8 mouse cellular contexts compared by ENCODE assay signal in genomic region chr13:48968750-48969088, GRCm38 (mm10). TPM values are rescaled to one million over a fixed set of nuclear protein-coding genes. Genes with fewer than 3 reads are reported as not detected.
A peak's percentile ranks its signal among the peaks of the same experiment; 100 is the strongest.
DNase-seq lines count a peak whose midpoint lies in the region; ATAC-seq and TF ChIP-seq lines count a peak whose summit lies in the region.

No protein-coding gene starts in this region.

- TF ChIP-seq CTCF in gastrocnemius, adult 2 months (IDR thresholded peaks at IDR 0.05): no peak
- TF ChIP-seq CTCF in C2C12 (IDR thresholded peaks at IDR 0.05; ENCODE audit: control insufficient read depth, insufficient read depth, insufficient read length): no peak

- intact Hi-C loops in gastrocnemius, adult 2 months (cut with DNase I): loop anchor here (5.0 kb wide), 1 partner anchor 96 kb away; the partner anchor contains the start of gene Phf2

- no peak for ATAC-seq in forebrain, embryonic 14.5 days
- no peak for ATAC-seq in liver, embryonic 15.5 days (ENCODE audit: insufficient read depth)

- WGBS in forebrain, embryonic 14.5 days: 10% methylated on average over 7 of the region's 7 CpGs
- WGBS in liver, embryonic 15.5 days (ENCODE audit: insufficient replicate concordance): 12% methylated on average over 7 of the region's 7 CpGs

- H3K4me1 ChIP-seq in forebrain, embryonic 14.5 days (ENCODE audit: control insufficient read depth, insufficient read depth, low read length): peaks cover 20% of the 10 kb centered on the region
- peaks cover 62% of the 10 kb centered on the region for H3K4me1 ChIP-seq in liver, embryonic 15.5 days (replicated peaks)

- peak overlapping the region; percentile 82 for H3ac ChIP-seq in C2C12 (ENCODE audit: control insufficient read depth, insufficient read length, low read depth)

- H3K79me3 ChIP-seq in C2C12 (ENCODE audit: low read depth): peaks cover 40% of the 10 kb centered on the region

- peak overlapping the region; percentile 98 for H3K4me2 ChIP-seq in forebrain, embryonic 14.5 days (ENCODE audit: low read length)
- H3K4me2 ChIP-seq in liver, embryonic 15.5 days: peak overlapping the region; percentile 85

- no peak for DNase-seq in gastrocnemius, adult 2 months
- no peak for DNase-seq in gastrocnemius, postnatal 25 days
- DNase-seq in forebrain, embryonic 14.5 days (ENCODE audit: low spot score): no peak
- no peak for DNase-seq in T-cell, adult 2 months (ENCODE audit: low spot score)
- DNase-seq in cerebellum, postnatal 10 days: no peak
- DNase-seq in cerebellum, postnatal 36 days: no peak

- peaks cover 50% of the 10 kb centered on the region for H3K79me2 ChIP-seq in C2C12 (ENCODE audit: control insufficient read depth, insufficient read depth)

- H3K27me3 ChIP-seq in C2C12 (ENCODE audit: control insufficient read depth, insufficient read depth, insufficient read length): no peaks in the 10 kb centered on the region
- H3K27me3 ChIP-seq in forebrain, embryonic 14.5 days (replicated peaks; ENCODE audit: control insufficient read depth, insufficient read depth, low read length): no peaks in the 10 kb centered on the region
- no peaks in the 10 kb centered on the region for H3K27me3 ChIP-seq in liver, embryonic 15.5 days

- H3K4me3 ChIP-seq in gastrocnemius, adult 2 months: peak overlapping the region; percentile 99
- H3K4me3 ChIP-seq in C2C12 (ENCODE audit: insufficient read depth, poor library complexity, severe bottlenecking): peak overlapping the region; percentile 87
- H3K4me3 ChIP-seq in forebrain, embryonic 14.5 days (ENCODE audit: low read depth, low read length): peak overlapping the region; percentile 85
- H3K4me3 ChIP-seq in liver, embryonic 15.5 days (replicated peaks): peak overlapping the region; percentile 91

- no peaks in the 10 kb centered on the region for H3K9me3 ChIP-seq in forebrain, embryonic 14.5 days (replicated peaks; ENCODE audit: control insufficient read depth, low read length)
- no peaks in the 10 kb centered on the region for H3K9me3 ChIP-seq in liver, embryonic 15.5 days (replicated peaks)

- peaks cover 5% of the 10 kb centered on the region for H3K36me3 ChIP-seq in C2C12 (ENCODE audit: control insufficient read depth, insufficient read depth)
- H3K36me3 ChIP-seq in forebrain, embryonic 14.5 days (ENCODE audit: control insufficient read depth, insufficient read depth, low read length): 0 out of 2 replicates have a peak, but pooled peaks cover 3% of the 10 kb centered on the region
- peaks cover 8% of the 10 kb centered on the region for H3K36me3 ChIP-seq in liver, embryonic 15.5 days (replicated peaks)

- H3K9ac ChIP-seq in forebrain, embryonic 14.5 days (ENCODE audit: low read length): peak overlapping the region; percentile 92
- H3K9ac ChIP-seq in liver, embryonic 15.5 days: peak overlapping the region; percentile 97

- H3K27ac ChIP-seq in gastrocnemius, adult 2 months: peak overlapping the region; percentile 99
- peak overlapping the region; percentile 96 for H3K27ac ChIP-seq in forebrain, embryonic 14.5 days (ENCODE audit: low read depth, low read length)
- H3K27ac ChIP-seq in liver, embryonic 15.5 days (replicated peaks): peak overlapping the region; percentile 95

TF ChIP-seq in C2C12, 6 proteins besides CTCF, POLR2A, EP300 and RAD21:
- no peak for TF ChIP-seq MAX (IDR thresholded peaks at IDR 0.05)
- no peak for TF ChIP-seq FOSL1 (IDR thresholded peaks at IDR 0.05; ENCODE audit: insufficient read depth, low read length, poor library complexity, severe bottlenecking)

RNA-seq across cellular contexts. Expression of gene Fam120a, which starts 0.9 kb away (rescaled TPM):
- total RNA-seq in gastrocnemius, adult 2 months (2021): 100 to 1,000 TPM; 111 to 119 TPM
- total RNA-seq in gastrocnemius, postnatal 25 days (2021): 100 to 1,000 TPM in 1 of 2 experiments, 10 to 100 TPM in 1; 99.0 to 102 TPM
- 73.5 TPM for polyA plus RNA-seq in C2C12 (2012; fragmentation: generic; extraction: Trizol)
- 17.8 and 18.7 TPM in 2 replicates for polyA plus RNA-seq in forebrain, embryonic 14.5 days (2014; fragmentation: Nextera tagmentation; extraction: Ambion mirVana)
- polyA plus RNA-seq in liver, embryonic 15.5 days (2015; fragmentation: Nextera tagmentation; extraction: Ambion mirVana): 13.3 and 13.9 TPM in 2 replicates
